Mouse (Mus musculus) kidney, postnatal 14 days (tissue): ENCODE data around the gene Acot6.

Experiments
- DNase-seq: peaks from one replicate; pipeline ENCODE4 v3.0.0; 2022; ENCODE audit warnings: mixed read lengths

Gene Acot6

GRCm38 (mm10) chr12:84107012-84107411 lies 6.6 kb downstream of the Acot6 start:
- DNase-seq, result peak; percentile 13

DNA sequence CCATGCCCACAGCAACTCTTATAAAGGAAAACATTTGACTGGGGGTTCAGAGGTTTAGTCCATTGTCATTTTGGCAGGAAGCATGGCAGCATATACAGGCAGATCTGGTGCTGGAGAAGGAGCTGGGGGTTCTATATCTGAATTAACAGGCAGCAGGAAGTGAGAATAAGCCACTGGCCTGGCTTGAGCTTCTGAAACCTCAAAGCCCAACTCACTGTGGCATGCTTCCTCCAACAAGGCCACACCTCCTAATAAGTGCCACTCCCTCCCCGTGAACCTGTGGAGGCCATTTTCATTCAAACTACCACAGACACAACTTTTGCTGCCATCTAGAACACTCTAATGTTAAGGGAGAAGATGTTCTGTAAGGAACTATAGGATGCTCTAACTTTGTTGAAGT lies 7.2 kb downstream of the Acot6 start:
- DNase-seq, result no peak

GRCm38 (mm10) chr12:84109924-84110323 lies 9.5 kb downstream of the Acot6 start:
- DNase-seq, result no peak

- DNase-seq, result no peak
These were observed 10.4 kb downstream of the Acot6 start for GRCm38 (mm10) chr12:84110814-84111213.

DNA sequence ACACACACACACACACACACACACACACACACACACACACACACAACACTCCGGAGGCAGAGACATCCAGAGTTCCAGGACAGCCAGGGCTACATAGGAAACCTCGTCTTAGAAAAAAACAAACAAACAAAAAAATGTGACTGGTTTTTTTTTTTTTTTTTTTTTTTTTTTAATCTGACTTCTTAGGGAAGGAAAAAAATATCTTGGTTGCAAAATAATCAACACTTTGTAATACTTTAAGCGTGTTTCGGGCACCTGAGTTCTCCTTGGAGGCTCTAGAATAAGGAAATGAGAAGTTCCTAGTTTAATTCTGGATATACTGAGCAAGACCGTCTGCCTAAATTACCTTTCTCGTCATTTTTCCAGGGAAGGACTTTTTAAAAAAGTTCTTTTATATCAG lies 13.2 kb downstream of the Acot6 start:
- no peak for DNase-seq

GRCm38 (mm10) chr12:84114153-84114994 lies 13.9 kb downstream of the Acot6 start, which contains the start of gene Dnal1:
Gene Dnal1, plus strand, starts transcription at chr12:84114366.
- peak; percentile 94 for DNase-seq

- DNase-seq, result no peak
These were observed 19.1 kb downstream of the Acot6 start for GRCm38 (mm10) chr12:84119584-84119983.

- DNase-seq, result no peak
These were observed 25.4 kb downstream of the Acot6 start for GRCm38 (mm10) chr12:84125892-84126291.

DNA sequence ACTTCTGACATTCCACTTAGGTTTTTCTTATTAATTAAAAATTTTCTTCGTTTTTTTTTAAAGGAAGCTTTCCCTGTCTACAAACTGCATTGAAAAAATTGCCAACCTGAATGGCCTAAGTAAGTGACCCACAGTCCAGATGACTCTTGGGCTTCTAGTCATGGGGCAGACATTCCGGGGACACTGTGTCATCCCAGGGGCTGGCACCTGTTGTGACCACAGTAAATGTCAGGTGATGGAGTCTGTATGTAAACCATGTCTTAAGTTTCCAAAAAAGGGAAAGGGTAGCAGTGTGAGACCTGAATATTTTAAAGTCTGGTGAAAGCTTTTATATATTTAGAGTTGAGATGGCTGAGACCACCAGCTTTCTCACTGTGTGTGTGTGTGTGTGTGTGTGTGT lies 26.4 kb downstream of the Acot6 start:
- no peak for DNase-seq

DNA sequence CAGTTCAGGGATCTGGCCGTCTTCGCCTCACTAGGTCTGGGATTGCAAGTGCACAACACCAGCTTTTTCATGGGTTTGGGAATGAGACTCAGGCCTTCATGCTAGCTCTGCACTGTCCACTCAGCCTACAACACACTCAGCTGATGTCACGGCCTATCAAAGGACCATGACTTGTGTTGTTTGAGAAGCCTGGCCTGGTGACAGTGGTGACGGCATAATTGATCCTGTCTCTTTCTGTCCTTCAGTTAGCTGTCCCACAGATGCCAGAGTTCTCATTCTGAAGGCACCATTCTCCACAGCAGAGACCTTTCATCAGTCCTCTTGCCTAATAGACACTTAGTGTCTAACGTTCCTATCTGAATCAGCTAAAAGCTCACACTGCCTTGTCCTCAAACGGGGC lies 28.1 kb downstream of the Acot6 start:
- no peak for DNase-seq

GRCm38 (mm10) chr12:84129931-84130330 lies 29.5 kb downstream of the Acot6 start:
- no peak for DNase-seq

- DNase-seq, result no peak
These were observed 31.8 kb downstream of the Acot6 start for GRCm38 (mm10) chr12:84132265-84132664.

GRCm38 (mm10) chr12:84137131-84137530 lies 36.7 kb downstream of the Acot6 start:
- DNase-seq, result no peak

DNA sequence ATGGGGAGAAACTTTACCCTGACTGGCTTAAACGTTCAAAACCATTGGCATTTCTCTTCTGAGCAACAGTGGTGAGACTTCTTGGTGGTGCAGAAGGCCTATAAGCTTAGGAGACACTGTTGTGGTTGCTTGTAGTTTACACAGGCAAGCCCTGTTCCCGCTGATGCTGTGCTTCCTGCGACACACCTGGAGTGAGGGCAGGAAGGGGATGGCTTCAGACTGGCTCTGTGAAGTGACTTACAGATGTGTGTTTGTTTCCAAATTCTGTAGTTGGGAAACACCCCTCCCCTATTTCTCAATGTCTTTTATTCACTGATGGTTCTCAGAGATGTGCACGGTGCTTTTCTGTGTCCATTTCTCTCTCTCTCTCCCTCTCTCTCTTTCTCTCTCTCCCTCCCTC lies 39.7 kb downstream of the Acot6 start:
- no peak for DNase-seq

DNA sequence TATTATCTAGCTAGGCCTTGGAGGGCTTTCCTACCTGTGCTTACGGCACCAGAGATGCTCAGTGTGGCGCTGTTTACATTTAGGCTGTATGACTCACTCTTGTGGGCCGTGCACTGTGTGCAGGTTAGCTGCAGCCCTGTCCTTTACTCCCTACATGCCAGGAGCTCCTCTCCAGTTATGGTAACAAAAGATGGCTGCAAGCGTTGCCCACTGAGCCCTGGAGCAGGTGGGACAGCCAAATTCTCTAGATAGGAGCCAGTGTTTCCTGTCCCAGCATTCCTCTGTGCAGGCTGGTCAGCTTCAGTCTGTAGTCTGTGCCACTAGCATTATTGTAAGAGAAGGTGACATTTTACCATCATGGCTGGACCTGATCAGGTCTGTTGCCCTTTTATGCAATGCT lies 40.8 kb downstream of the Acot6 start:
- DNase-seq, result no peak

GRCm38 (mm10) chr12:84142281-84143050 lies 42.0 kb downstream of the Acot6 start:
- DNase-seq, result no peak

- DNase-seq, result peak; percentile 72
These were observed 47.6 kb downstream of the Acot6 start, which contains the start of gene Pnma1 for GRCm38 (mm10) chr12:84147954-84148621. Gene Pnma1, minus strand, starts transcription at chr12:84148489.

GRCm38 (mm10) chr12:84148622-84149012 lies 48.2 kb downstream of the Acot6 start:
- DNase-seq, result no peak

- DNase-seq, result no peak
These were observed 49.5 kb downstream of the Acot6 start for GRCm38 (mm10) chr12:84149971-84150370.

DNA sequence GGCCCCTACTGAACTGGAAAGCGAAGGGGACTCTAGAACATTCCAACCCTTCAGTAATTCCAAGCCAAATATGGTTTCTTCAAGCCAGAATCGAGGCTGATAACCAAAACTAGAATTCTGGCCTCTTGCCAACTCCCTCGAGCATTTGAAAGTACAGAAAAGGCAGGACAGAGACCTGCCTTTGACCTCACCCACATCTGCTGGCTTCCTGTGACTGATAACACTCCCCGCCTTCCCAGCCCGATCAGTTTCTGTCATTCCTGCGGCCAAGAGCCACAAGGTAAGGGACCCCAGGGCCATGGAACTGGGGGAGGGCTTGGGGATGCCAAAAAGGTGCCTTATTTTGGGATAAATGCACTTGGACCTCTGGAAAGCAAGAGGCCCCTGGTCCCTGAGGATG lies 50.5 kb downstream of the Acot6 start:
- DNase-seq, result no peak

DNA sequence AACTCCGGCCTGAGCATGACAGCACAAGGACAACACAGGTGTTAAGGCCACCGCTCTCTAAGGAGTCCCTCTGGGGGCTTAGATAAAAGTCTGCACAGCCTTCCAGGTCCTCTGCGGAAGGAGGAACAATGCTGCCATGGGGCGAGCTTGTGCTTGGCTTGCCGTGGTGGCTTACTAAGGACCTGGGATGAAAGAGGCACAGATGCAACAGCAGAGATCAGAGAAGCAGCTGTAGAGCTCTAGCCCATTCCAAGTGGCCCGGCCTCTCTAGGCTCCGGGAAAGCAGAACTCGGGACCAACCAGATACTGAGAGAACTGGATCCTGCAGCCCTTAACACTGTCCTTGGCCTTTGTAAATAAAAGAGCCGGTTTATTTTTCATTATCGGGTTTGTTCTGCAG lies 51.5 kb downstream of the Acot6 start:
- DNase-seq, result no peak

GRCm38 (mm10) chr12:84152352-84153190 lies 52.1 kb downstream of the Acot6 start:
- no peak for DNase-seq

GRCm38 (mm10) chr12:84153414-84153813 lies 53.0 kb downstream of the Acot6 start:
- DNase-seq, result no peak
